In genomic region chr1:105324636-105325035, GRCm38 (mm10) we compare ENCODE assay signal across 22 mouse cellular contexts. TPM values are rescaled to one million over a fixed set of nuclear protein-coding genes. Genes with fewer than 3 reads are reported as not detected.
DNase-seq lines count a peak whose midpoint lies in the region; ATAC-seq lines count a peak whose summit lies in the region.
"Had no signal": no experiment of that assay in that cellular context is flagged by ENCODE, and none has a peak within 500 bp of the region (broad histone marks: within the 10 kb centered on the region; RNA-seq: fewer than 3 reads in every experiment).

No protein-coding gene starts in this region.

- no peaks in the 10 kb centered on the region for H3K9me3 ChIP-seq in embryonic facial prominence, embryonic 14.5 days (ENCODE audit: control insufficient read depth, low read length)
- no peaks in the 10 kb centered on the region for H3K9me3 ChIP-seq in embryonic facial prominence, embryonic 10.5 days
- no peaks in the 10 kb centered on the region; the same call in 1 of the 2 replicates for H3K9me3 ChIP-seq in hindbrain, embryonic 12.5 days (replicated peaks)
- H3K9me3 ChIP-seq in hindbrain, embryonic 10.5 days: peaks cover 3% of the 10 kb centered on the region; the same call in 1 of the 2 replicates
- H3K9me3 ChIP-seq in midbrain, embryonic 11.5 days (ENCODE audit: control insufficient read depth, low read length): no peaks in the 10 kb centered on the region
- no peaks in the 10 kb centered on the region for H3K9me3 ChIP-seq in midbrain, embryonic 14.5 days (ENCODE audit: control insufficient read depth, low read length)
- H3K9me3 ChIP-seq: embryonic facial prominence, embryonic 13.5 days; forebrain, embryonic 13.5 days; forebrain, embryonic 15.5 days had no signal

- H3K4me2 ChIP-seq in embryonic facial prominence, embryonic 14.5 days (ENCODE audit: low read depth, low read length): no peak overlapping the region
- no peak overlapping the region for H3K4me2 ChIP-seq in hindbrain, embryonic 12.5 days (replicated peaks)
- no peak overlapping the region for H3K4me2 ChIP-seq in midbrain, embryonic 11.5 days
- H3K4me2 ChIP-seq in midbrain, embryonic 14.5 days (ENCODE audit: low read length): no peak overlapping the region
- H3K4me2 ChIP-seq: embryonic facial prominence, embryonic 13.5 days; forebrain, embryonic 13.5 days; forebrain, embryonic 15.5 days had no signal

- no peak overlapping the region for H3K27ac ChIP-seq in embryonic facial prominence, embryonic 14.5 days (replicated peaks; ENCODE audit: low read depth, low read length)
- H3K27ac ChIP-seq in embryonic facial prominence, embryonic 10.5 days (replicated peaks): no peak overlapping the region
- no peak overlapping the region for H3K27ac ChIP-seq in hindbrain, embryonic 12.5 days
- H3K27ac ChIP-seq in hindbrain, embryonic 10.5 days: no peak overlapping the region
- no peak overlapping the region for H3K27ac ChIP-seq in midbrain, embryonic 11.5 days (ENCODE audit: low read depth, low read length)
- H3K27ac ChIP-seq in midbrain, embryonic 14.5 days (replicated peaks; ENCODE audit: low read depth, low read length): no peak overlapping the region
- H3K27ac ChIP-seq: embryonic facial prominence, embryonic 13.5 days; forebrain, embryonic 13.5 days; forebrain, embryonic 15.5 days had no signal

- H3K9ac ChIP-seq in embryonic facial prominence, embryonic 14.5 days (ENCODE audit: low read depth, low read length): no peak overlapping the region
- H3K9ac ChIP-seq in hindbrain, embryonic 12.5 days: no peak overlapping the region
- no peak overlapping the region for H3K9ac ChIP-seq in midbrain, embryonic 11.5 days (ENCODE audit: low read length)
- no peak overlapping the region for H3K9ac ChIP-seq in midbrain, embryonic 14.5 days (replicated peaks; ENCODE audit: low read length)
- H3K9ac ChIP-seq: embryonic facial prominence, embryonic 13.5 days; forebrain, embryonic 13.5 days; forebrain, embryonic 15.5 days; forebrain, postnatal 0 days had no signal

- 52% methylated on average over 4 of the region's 4 CpGs for WGBS in embryonic facial prominence, embryonic 14.5 days
- WGBS in embryonic facial prominence, embryonic 10.5 days: 64% methylated on average over 4 of the region's 4 CpGs
- 52% methylated on average over 4 of the region's 4 CpGs for WGBS in hindbrain, embryonic 12.5 days
- WGBS in hindbrain, embryonic 10.5 days: 66% methylated on average over 4 of the region's 4 CpGs
- WGBS in midbrain, embryonic 11.5 days: 40% methylated on average over 4 of the region's 4 CpGs
- WGBS in midbrain, embryonic 14.5 days: 36% methylated on average over 4 of the region's 4 CpGs

- peak; percentile 47 for DNase-seq in embryonic facial prominence, embryonic 14.5 days (ENCODE audit: low spot score)
- no peak for DNase-seq in embryonic facial prominence, embryonic 10.5 days (ENCODE audit: low spot score)
- DNase-seq in hindbrain, embryonic 10.5 days (ENCODE audit: low spot score): no peak
- no peak for DNase-seq in midbrain, embryonic 11.5 days (ENCODE audit: low spot score, missing footprints)
- no peak for DNase-seq in midbrain, embryonic 14.5 days
- no peak for DNase-seq in urinary bladder, postnatal 25 days (ENCODE audit: low spot score)
- DNase-seq: adrenal gland, adult 2 months; adrenal gland, postnatal 10 days; adrenal gland, postnatal 25 days; B cell, adult 2 months; cerebellum, adult 11-12 months; cerebellum, adult 2 months; cerebellum, adult 9-10 months; cerebellum, postnatal 10 days; cerebellum, postnatal 25 days; forebrain, postnatal 0 days had no signal

- peak; percentile 66; the same call in 1 of the 2 replicates for ATAC-seq in embryonic facial prominence, embryonic 14.5 days (ENCODE audit: low read depth)
- ATAC-seq in hindbrain, embryonic 12.5 days (ENCODE audit: low FRiP score): 0 out of 2 replicates have a peak, but pooled peaks have one; percentile 2
- ATAC-seq in midbrain, embryonic 11.5 days (ENCODE audit: low FRiP score): peak; percentile 26; the same call in 1 of the 2 replicates
- ATAC-seq in midbrain, embryonic 14.5 days (ENCODE audit: low FRiP score, low TSS enrichment): no peak
- ATAC-seq: CD4-positive, CD25-positive, alpha-beta regulatory T cell, adult 4 months; forebrain, embryonic 13.5 days; forebrain, embryonic 15.5 days; forebrain, postnatal 0 days had no signal

- H3K27me3 ChIP-seq in embryonic facial prominence, embryonic 14.5 days (replicated peaks; ENCODE audit: control insufficient read depth, insufficient read depth, low read length): no peaks in the 10 kb centered on the region
- no peaks in the 10 kb centered on the region for H3K27me3 ChIP-seq in embryonic facial prominence, embryonic 10.5 days (replicated peaks; ENCODE audit: low read depth, poor library complexity, severe bottlenecking)
- no peaks in the 10 kb centered on the region for H3K27me3 ChIP-seq in hindbrain, embryonic 12.5 days
- H3K27me3 ChIP-seq in hindbrain, embryonic 10.5 days (ENCODE audit: insufficient read depth, poor library complexity, severe bottlenecking): no peaks in the 10 kb centered on the region
- no peaks in the 10 kb centered on the region for H3K27me3 ChIP-seq in midbrain, embryonic 11.5 days (ENCODE audit: control insufficient read depth, insufficient read depth, low read length)
- no peaks in the 10 kb centered on the region for H3K27me3 ChIP-seq in midbrain, embryonic 14.5 days (ENCODE audit: control insufficient read depth, insufficient read depth, low read length)
- H3K27me3 ChIP-seq: embryonic facial prominence, embryonic 13.5 days; forebrain, embryonic 13.5 days; forebrain, embryonic 15.5 days had no signal

- H3K4me3 ChIP-seq in embryonic facial prominence, embryonic 14.5 days (ENCODE audit: low read depth, low read length): no peak overlapping the region
- no peak overlapping the region for H3K4me3 ChIP-seq in embryonic facial prominence, embryonic 10.5 days
- H3K4me3 ChIP-seq in hindbrain, embryonic 12.5 days: no peak overlapping the region
- no peak overlapping the region for H3K4me3 ChIP-seq in hindbrain, embryonic 10.5 days
- H3K4me3 ChIP-seq in midbrain, embryonic 11.5 days (ENCODE audit: low read depth, low read length): no peak overlapping the region
- no peak overlapping the region for H3K4me3 ChIP-seq in midbrain, embryonic 14.5 days (replicated peaks; ENCODE audit: low read depth, low read length)
- H3K4me3 ChIP-seq: embryonic facial prominence, embryonic 13.5 days; forebrain, embryonic 13.5 days; forebrain, embryonic 15.5 days had no signal

- H3K36me3 ChIP-seq in embryonic facial prominence, embryonic 14.5 days (ENCODE audit: control insufficient read depth, insufficient read depth, low read length): no peaks in the 10 kb centered on the region
- no peaks in the 10 kb centered on the region for H3K36me3 ChIP-seq in embryonic facial prominence, embryonic 10.5 days (replicated peaks)
- no peaks in the 10 kb centered on the region for H3K36me3 ChIP-seq in hindbrain, embryonic 12.5 days
- H3K36me3 ChIP-seq in hindbrain, embryonic 10.5 days: no peaks in the 10 kb centered on the region
- no peaks in the 10 kb centered on the region for H3K36me3 ChIP-seq in midbrain, embryonic 11.5 days (ENCODE audit: control insufficient read depth, insufficient read depth, low read length)
- H3K36me3 ChIP-seq in midbrain, embryonic 14.5 days (ENCODE audit: control insufficient read depth, insufficient read depth, low read length): no peaks in the 10 kb centered on the region
- H3K36me3 ChIP-seq: embryonic facial prominence, embryonic 13.5 days; forebrain, embryonic 15.5 days; G1E had no signal

- H3K4me1 ChIP-seq in embryonic facial prominence, embryonic 14.5 days (ENCODE audit: control insufficient read depth, insufficient read depth, low read length): no peaks in the 10 kb centered on the region
- no peaks in the 10 kb centered on the region for H3K4me1 ChIP-seq in embryonic facial prominence, embryonic 10.5 days
- H3K4me1 ChIP-seq in hindbrain, embryonic 12.5 days: no peaks in the 10 kb centered on the region
- H3K4me1 ChIP-seq in hindbrain, embryonic 10.5 days (replicated peaks): no peaks in the 10 kb centered on the region
- peaks cover 4% of the 10 kb centered on the region for H3K4me1 ChIP-seq in midbrain, embryonic 11.5 days (ENCODE audit: control insufficient read depth, insufficient read depth, low read length)
- no peaks in the 10 kb centered on the region for H3K4me1 ChIP-seq in midbrain, embryonic 14.5 days (ENCODE audit: control insufficient read depth, insufficient read depth, low read length)
- H3K4me1 ChIP-seq: embryonic facial prominence, embryonic 13.5 days; forebrain, embryonic 15.5 days had no signal

RNA-seq across cellular contexts. Expression of gene Rnf152, which starts 31.9 kb away (rescaled TPM):
- polyA plus RNA-seq in embryonic facial prominence, embryonic 14.5 days (2014; fragmentation: Nextera tagmentation; extraction: Ambion mirVana): 0.90 and 1.1 TPM in 2 replicates
- 0.43 and 0.51 TPM in 2 replicates for polyA plus RNA-seq in embryonic facial prominence, embryonic 10.5 days (2016; fragmentation: Nextera tagmentation; extraction: Ambion mirVana)
- polyA plus RNA-seq in hindbrain, embryonic 12.5 days (2016; fragmentation: Nextera tagmentation; extraction: Ambion mirVana): 5.4 and 5.5 TPM in 2 replicates
- polyA plus RNA-seq in hindbrain, embryonic 10.5 days (2016; fragmentation: Nextera tagmentation; extraction: Ambion mirVana): 0.90 and 1.4 TPM in 2 replicates
- 2.4 and 2.8 TPM in 2 replicates for polyA plus RNA-seq in midbrain, embryonic 11.5 days (2014; fragmentation: Nextera tagmentation; extraction: Ambion mirVana)
- 25.7 and 28.9 TPM in 2 replicates for polyA plus RNA-seq in midbrain, embryonic 14.5 days (2014; fragmentation: Nextera tagmentation; extraction: Ambion mirVana)
- polyA plus RNA-seq: G1E had no signal
